Mouse (Mus musculus): ENCODE data around the gene Fubp1.

- TF ChIP-seq EP300 (IDR thresholded peaks at IDR 0.05; ENCODE audit: low read depth) (no peak), CTCF (IDR thresholded peaks at IDR 0.05; ENCODE audit: low read depth) (no peak)
These were observed 61.7 kb downstream of the Fubp1 start for GRCm38 (mm10) chr3:152271876-152272275.
